Mouse (Mus musculus) testis, adult 2 months (tissue): ENCODE measurements around the gene Fam217b.

ENCODE experiments used
- CTCF ChIP-seq: fragments of 200-500 bp; IDR thresholded peaks from 2 replicates; pipeline ENCODE4 v1.5.1; 2012; ENCODE audit warnings: low read depth, mild to moderate bottlenecking, inconsistent platforms, low read length, moderate library complexity; ENCODE audit not compliant: control insufficient read depth, insufficient read depth, insufficient replicate concordance
- POLR2A ChIP-seq: fragments of 200-500 bp; IDR thresholded peaks from 2 replicates; pipeline ENCODE4 v1.6.1; 2012; ENCODE audit warnings: low read depth, mild to moderate bottlenecking, inconsistent platforms, low read length, moderate library complexity; ENCODE audit not compliant: control insufficient read depth

- TF ChIP-seq CTCF (no peak), POLR2A (no peak)
Measured at GRCm38 (mm10) chr2:178416427-178416826, 2.1 kb downstream of the Fam217b start.
